Mouse (Mus musculus): ENCODE measurements around the gene Gm14190.
"Not testable (repeated sequence)": the region's sequence is repeated elsewhere in the genome, so short reads cannot be mapped to it uniquely, and the experiment has no call there.

Gene Gm14190

DNA sequence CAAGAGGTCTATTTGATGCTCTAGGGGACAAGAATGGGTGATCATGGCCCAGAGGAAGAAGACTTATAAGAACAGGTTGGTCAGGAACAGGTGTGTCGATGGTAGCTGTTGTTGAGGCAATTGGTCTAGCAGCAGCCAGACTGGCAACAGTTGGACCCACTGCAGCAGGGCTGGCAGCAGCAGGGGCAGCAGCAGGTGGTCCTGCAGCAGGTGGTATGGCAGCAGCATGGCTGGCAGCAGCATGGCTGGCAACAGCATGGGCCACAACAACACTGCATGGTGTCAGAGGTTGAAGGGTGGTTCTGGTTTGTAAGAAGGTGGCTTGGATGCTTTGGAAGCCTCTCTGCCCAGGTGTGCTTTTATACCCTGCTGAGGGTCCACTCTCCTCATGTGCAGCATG is at the start of gene Gm14190:
TSS of gene Gm14190 (minus strand) at position 278 of the 400 bp plus-strand sequence.
- DNase-seq (ENCODE audit: low spot score in 2 of 2) = no peak

DNA sequence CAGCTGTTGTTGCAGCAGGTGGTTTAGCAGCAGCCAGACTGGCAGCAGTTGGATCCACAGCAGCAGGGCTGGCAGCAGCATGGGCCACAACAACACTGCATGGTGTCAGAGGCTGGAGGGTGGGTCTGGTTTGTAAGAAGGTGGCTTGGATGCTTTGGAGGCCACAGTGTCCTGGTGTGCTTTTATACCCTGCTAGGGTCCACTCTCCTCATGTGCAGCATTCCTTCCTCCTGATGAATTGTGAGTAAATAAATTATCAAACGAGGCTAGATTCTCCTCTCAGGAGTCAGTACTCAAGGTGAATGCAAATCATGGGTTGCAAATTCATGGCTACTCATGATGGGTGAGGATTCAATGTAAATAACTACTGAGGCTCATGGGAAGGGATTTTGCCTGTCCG is 43.6 kb upstream of the Gm14190 start, which contains the start of gene Gm14180:
TSS of gene Gm14180 (minus strand) at position 101 of the 400 bp plus-strand sequence.
- no peak for DNase-seq (ENCODE audit: low spot score in 2 of 2)

GRCm38 (mm10) chr11:99724061-99724460 is 33.5 kb upstream of the Gm14190 start:
- DNase-seq (ENCODE audit: low spot score in 2 of 2) = no peak

DNA sequence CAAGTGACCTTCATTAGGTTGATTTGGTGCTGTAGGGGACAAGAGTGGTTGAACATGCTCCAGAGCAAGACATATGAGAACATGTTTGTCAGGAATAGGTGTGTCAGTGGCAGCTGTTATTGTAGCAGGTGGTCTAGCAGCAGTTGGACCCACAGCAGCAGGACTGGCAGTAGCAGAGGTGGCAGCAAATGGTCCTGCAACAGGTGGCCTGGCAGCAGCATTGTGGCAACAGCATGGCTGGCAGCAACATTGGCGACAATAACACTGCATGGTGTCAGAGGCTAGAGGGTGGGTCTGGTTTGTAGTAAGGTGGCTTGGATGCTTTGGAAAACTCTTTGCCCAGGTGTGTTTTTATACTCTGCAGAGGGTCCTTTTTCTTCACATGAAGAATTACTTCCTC is 28.2 kb upstream of the Gm14190 start:
- no peak for DNase-seq (ENCODE audit: low spot score in 2 of 2)

GRCm38 (mm10) chr11:99685235-99685634 is 5.3 kb downstream of the Gm14190 start:
- not testable (repeated sequence) for DNase-seq (ENCODE audit: low spot score in 2 of 2)

GRCm38 (mm10) chr11:99683481-99683880 is 7.1 kb downstream of the Gm14190 start:
- no peak for DNase-seq (ENCODE audit: low spot score in 2 of 2)

DNA sequence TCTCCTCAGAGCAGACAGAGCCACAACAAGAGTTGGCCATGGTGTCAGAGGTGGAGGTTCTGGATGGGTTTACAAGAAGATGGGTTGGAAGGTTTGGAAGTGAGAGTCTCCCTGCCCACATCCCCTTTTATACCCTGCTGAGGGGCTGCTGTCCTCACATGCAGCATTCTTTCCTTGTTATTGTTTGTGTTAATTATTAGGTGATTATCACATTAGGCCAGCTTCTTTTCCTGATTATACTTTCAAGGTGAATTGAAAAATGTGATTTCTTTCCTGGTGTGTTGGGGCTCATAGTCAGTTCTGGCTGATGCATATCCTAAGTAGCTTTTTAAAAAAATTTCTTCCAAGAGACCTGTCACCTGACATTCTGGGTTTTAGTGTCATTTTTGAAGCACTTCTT is 24.7 kb downstream of the Gm14190 start, which contains the start of gene Krtap4-6:
TSS of gene Krtap4-6 (minus strand) at position 101 of the 400 bp plus-strand sequence.
- DNase-seq (ENCODE audit: low spot score in 2 of 2) = no peak

- DNase-seq (ENCODE audit: low spot score in 2 of 2) = no peak
Measured at GRCm38 (mm10) chr11:99662802-99663201, 27.7 kb downstream of the Gm14190 start.

DNA sequence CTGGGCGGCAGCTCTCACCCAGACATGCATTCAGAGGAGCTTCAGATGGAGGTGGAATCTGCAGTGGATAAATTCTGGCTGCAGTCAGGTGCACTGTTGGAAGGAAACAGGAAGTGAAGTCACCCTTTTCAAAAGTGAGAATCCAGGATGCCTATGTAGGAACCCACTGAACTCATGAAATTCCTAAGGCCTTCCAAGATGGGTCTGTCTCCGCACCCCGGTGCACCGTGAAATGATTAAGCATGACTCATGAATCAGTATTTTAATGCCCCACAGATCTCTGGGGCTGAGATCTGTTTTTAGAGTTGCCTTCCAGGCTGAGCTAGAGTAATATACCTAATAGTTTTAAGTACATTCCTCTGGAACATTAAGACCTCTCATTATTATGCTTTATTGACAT is 31.3 kb downstream of the Gm14190 start:
- DNase-seq (ENCODE audit: low spot score in 2 of 2) = no peak

- DNase-seq (ENCODE audit: low spot score in 2 of 2) = not testable (repeated sequence)
Measured at GRCm38 (mm10) chr11:99658467-99659010, 32.0 kb downstream of the Gm14190 start, which contains the start of gene Gm11563. TSS of gene Gm11563 (minus strand) at chr11:99658960.

GRCm38 (mm10) chr11:99657051-99657450 is 33.5 kb downstream of the Gm14190 start:
- no peak for DNase-seq (ENCODE audit: low spot score in 2 of 2)

GRCm38 (mm10) chr11:99650136-99650535 is 40.4 kb downstream of the Gm14190 start, which contains the start of gene Gm11555:
TSS of gene Gm11555 (minus strand) at chr11:99650236.
- DNase-seq (ENCODE audit: low spot score in 2 of 2) = no peak

GRCm38 (mm10) chr11:99646444-99646843 is 44.1 kb downstream of the Gm14190 start:
- no peak for DNase-seq (ENCODE audit: low spot score in 2 of 2)

- no peak for DNase-seq (ENCODE audit: low spot score in 2 of 2)
Measured at GRCm38 (mm10) chr11:99644351-99644750, 46.2 kb downstream of the Gm14190 start.

GRCm38 (mm10) chr11:99643635-99644139 is 46.9 kb downstream of the Gm14190 start, which contains the start of gene Krtap4-7:
TSS of gene Krtap4-7 (minus strand) at chr11:99644089.
- DNase-seq (ENCODE audit: low spot score in 2 of 2) = not testable (repeated sequence)

DNA sequence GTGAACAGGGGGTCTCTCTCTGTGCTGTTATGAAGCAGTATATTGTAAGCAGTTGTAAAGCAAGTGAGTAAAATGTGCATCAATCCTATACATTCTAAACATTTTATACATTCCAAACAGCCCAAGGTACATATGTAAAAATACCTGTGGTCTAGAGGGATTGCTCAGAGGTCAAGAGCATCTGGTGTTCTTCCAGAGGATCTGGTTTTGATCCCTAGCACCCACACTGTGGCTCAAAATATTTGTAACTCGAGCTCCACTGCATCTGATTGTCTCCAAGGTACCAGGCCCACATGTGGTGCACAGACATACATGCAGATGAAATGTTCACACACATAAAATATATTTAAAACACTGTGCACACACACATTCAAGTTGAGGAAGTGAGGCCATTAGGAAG is 49.6 kb downstream of the Gm14190 start:
- DNase-seq (ENCODE audit: low spot score in 2 of 2) = no peak

Measured in heart, adult 9 months (tissue).